Mouse (Mus musculus) T-helper 2 cell (primary cell): ENCODE results near the gene Prss1.
"Not testable (repeated sequence)": the region's sequence is repeated elsewhere in the genome, so short reads cannot be mapped to it uniquely, and the experiment has no call there.

ENCODE experiments used
- in situ Hi-C: fragments of 300-600 bp; cut with MboI, MseI; formaldehyde crosslinking; loops from one replicate; pipeline ENCODE4 v1.15.1; 2025; ENCODE audit warnings: high pct_unique_total_duplicates

The Prss1 gene

DNA sequence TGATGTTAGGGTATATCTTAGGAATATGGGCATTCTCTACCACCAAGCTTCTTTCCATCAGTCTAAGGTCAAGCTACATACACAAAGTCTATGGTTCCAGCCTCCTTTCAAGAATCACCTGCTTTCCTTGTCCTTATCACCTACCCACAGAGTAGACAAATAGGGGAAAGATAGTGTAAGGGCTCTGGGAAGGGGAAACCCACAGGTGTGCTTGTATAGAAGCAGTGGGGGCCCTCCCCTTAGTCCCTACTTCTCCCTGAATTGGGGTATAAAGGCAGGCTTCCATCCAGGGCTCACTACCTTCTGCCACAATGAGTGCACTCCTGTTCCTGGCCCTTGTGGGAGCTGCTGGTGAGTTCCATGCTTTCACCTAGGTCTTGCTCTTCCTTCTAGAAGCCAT, at the start of gene Prss1:
Gene Prss1, plus strand, starts transcription at position 301 of the 400 bp plus-strand sequence.
- in situ Hi-C loops = not testable (repeated sequence)

DNA sequence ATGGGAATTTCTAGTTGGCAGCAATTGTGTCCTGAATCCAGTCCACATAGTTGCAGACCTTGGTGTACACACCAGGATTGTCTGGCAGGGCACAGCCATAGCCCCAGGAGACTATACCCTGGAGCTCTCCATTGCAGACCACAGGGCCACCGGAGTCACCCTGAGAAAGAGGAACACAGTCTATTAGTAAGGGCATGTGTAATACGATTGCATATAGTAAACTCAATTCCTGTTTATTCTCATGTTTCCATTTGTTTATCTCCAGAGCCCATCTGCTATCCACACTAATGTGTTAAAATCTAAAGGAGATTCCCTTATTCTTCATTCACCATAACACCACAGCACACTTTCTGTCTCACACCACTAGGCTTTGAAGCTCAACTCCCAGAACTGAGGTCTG, 16.5 kb upstream of the Prss1 start:
- in situ Hi-C loops = not testable (repeated sequence)

DNA sequence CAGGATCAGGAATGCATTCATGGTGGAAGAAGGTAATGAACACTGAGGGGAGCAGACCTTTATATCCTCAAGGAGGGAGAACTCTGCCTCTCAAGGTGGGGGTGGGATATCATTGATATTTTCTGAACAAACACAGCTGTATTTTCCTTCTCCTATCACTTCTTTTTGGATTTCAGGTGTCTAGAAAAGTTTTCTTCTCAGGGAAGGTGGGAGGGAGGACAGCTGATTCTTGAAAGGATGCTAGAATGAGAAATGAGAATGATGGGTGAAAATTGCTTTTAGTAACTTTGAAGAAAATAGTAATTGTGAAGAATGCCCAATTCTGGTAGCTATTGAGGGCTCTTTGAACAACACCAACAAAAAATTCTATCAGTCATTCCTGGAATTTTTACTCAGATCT, 12.7 kb upstream of the Prss1 start, which contains the start of gene Gm10334:
Gene Gm10334, minus strand, starts transcription at position 101 of the 400 bp plus-strand sequence.
- in situ Hi-C loops = not testable (repeated sequence)

DNA sequence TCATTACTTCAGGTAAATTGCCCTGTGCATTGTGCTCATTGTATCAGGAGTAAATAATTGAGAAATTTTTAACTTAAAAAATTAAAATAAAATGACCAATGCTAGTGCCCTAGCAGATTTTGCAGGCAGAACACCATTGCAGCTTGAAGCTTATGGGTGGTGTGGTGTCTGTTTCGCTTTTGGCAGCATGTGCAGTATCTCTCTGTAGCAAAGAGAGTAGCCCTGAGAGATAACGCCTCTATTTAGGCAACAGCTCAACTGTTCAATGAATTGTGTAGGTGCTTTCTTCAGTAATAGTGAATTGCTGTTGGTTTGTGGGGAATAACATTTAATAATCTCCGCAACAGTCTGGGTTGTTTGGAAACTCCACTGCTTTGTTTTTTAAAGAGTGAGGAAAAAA, 40.6 kb downstream of the Prss1 start:
- in situ Hi-C loops = no loop called here

DNA sequence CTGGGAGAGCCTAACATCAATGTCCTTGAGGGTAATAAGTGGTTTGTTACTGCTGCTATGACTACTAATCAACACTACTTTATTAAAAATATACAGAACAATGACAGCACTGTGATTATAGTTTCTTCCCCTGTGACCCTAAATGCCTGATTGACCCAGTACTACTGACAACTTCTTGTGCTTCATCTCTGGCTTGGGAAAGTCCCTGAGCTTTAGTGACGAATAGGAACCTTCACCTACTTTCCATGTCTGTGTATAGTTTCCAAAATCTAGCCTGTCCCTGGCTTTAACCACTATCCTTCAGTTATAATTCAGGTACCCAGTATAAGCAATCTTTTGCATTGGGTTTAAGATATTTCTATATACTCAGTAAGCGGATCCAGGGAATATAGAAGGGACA, 46.2 kb downstream of the Prss1 start:
- in situ Hi-C loops = no loop called here

DNA sequence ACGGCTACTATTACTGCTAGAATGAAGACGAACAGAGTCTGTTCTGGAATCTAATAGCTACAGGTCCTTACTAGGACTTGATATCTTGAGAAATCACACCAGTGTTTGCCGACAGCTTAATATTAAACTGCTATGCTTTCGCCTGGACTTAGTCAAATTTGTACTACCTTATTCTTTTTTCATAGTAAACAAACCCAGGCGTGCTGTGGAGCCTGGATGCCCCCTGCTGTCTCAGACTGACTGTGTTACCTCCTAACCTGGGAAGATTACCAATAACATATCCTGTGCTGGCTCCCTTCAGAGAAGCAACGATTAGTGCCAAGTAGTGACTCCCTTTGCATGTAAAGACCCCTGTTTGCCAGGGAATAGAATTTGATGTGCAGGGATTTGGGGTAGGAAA, 46.6 kb downstream of the Prss1 start:
- in situ Hi-C loops = no loop called here
